Mouse (Mus musculus) lung, embryonic 16.5 days (tissue): ENCODE data around the gene Olfr1158. TPM values are rescaled to one million over a fixed set of nuclear protein-coding genes. Genes with fewer than 3 reads are reported as not detected.

Experiments used
- polyA plus RNA-seq: library from polyadenylated mRNA; unstranded; fragments of >200 nt; fragmentation: Nextera tagmentation; extraction: Ambion mirVana; gene quantifications from 2 replicates; pipeline ENCODE4 v1.2.1, GENCODE M21; 2015

Olfr1158 gene
- polyA plus RNA-seq, 1 experiment from 2014 or later = not detected

Other genes starting within 250 kb of the Olfr1158 start
- gene Olfr1140, start 246.4 kb upstream of the Olfr1158 start, polyA plus RNA-seq = not detected in 2 replicates
- not detected in 2 replicates for gene Olfr1141, start 236.1 kb upstream of the Olfr1158 start, polyA plus RNA-seq
- not detected in 2 replicates for gene Olfr152, start 210.6 kb upstream of the Olfr1158 start, polyA plus RNA-seq
- not detected in 2 replicates for gene Olfr1143, start 189.5 kb upstream of the Olfr1158 start, polyA plus RNA-seq
- gene Olfr1145, start 180.3 kb upstream of the Olfr1158 start, polyA plus RNA-seq = not detected in 2 replicates
- not detected in 2 replicates for gene Olfr1148, start 159.6 kb upstream of the Olfr1158 start, polyA plus RNA-seq
- gene Olfr1150-ps1, start 146.1 kb upstream of the Olfr1158 start, polyA plus RNA-seq = not detected in 2 replicates
- not detected in 2 replicates for gene Olfr1151, start 134.3 kb upstream of the Olfr1158 start, polyA plus RNA-seq
- not detected in 2 replicates for gene Olfr1152, start 123.6 kb upstream of the Olfr1158 start, polyA plus RNA-seq
- not detected in 2 replicates for gene Olfr1153, start 95.2 kb upstream of the Olfr1158 start, polyA plus RNA-seq
- not detected in 2 replicates for gene Olfr1154, start 84.9 kb upstream of the Olfr1158 start, polyA plus RNA-seq
- gene Olfr1155, start 45.0 kb upstream of the Olfr1158 start, polyA plus RNA-seq = not detected in 2 replicates
- gene Olfr1156, start 37.0 kb upstream of the Olfr1158 start, polyA plus RNA-seq = not detected in 2 replicates
- gene Olfr1157, start 21.8 kb upstream of the Olfr1158 start, polyA plus RNA-seq = not detected in 2 replicates
- not detected in 2 replicates for gene Olfr74, start 15.4 kb upstream of the Olfr1158 start, polyA plus RNA-seq
- gene Olfr1160, start 18.2 kb downstream of the Olfr1158 start, polyA plus RNA-seq = not detected in 2 replicates
- gene Olfr1161, start 32.7 kb downstream of the Olfr1158 start, polyA plus RNA-seq = not detected in 2 replicates
- gene Olfr73, start 47.6 kb downstream of the Olfr1158 start, polyA plus RNA-seq = not detected in 2 replicates
- not detected in 2 replicates for gene Olfr1162, start 61.0 kb downstream of the Olfr1158 start, polyA plus RNA-seq
- not detected in 2 replicates for gene Olfr1163, start 81.7 kb downstream of the Olfr1158 start, polyA plus RNA-seq
- not detected in 2 replicates for gene Olfr1164, start 103.9 kb downstream of the Olfr1158 start, polyA plus RNA-seq
- gene Olfr1166, start 138.2 kb downstream of the Olfr1158 start, polyA plus RNA-seq = not detected in 2 replicates
- not detected in 2 replicates for gene Olfr1167, start 165.1 kb downstream of the Olfr1158 start, polyA plus RNA-seq
- not detected in 2 replicates for gene Olfr1168, start 191.8 kb downstream of the Olfr1158 start, polyA plus RNA-seq
- gene Olfr1170, start 238.2 kb downstream of the Olfr1158 start, polyA plus RNA-seq = not detected in 2 replicates